Mouse (Mus musculus) layer of hippocampus, adult 9-10 months (tissue): ENCODE measurements at regions not wholly inside any gene's neighbourhood (a gene's known extent, or its start where the extent isn't known, plus 50 kb on each side); places are given as distances from the start of the nearest gene placed in this dataset.

Source experiments
- DNase-seq: peaks from one replicate; pipeline ENCODE4 v3.0.0; 2022; ENCODE audit warnings: low spot score

DNA sequence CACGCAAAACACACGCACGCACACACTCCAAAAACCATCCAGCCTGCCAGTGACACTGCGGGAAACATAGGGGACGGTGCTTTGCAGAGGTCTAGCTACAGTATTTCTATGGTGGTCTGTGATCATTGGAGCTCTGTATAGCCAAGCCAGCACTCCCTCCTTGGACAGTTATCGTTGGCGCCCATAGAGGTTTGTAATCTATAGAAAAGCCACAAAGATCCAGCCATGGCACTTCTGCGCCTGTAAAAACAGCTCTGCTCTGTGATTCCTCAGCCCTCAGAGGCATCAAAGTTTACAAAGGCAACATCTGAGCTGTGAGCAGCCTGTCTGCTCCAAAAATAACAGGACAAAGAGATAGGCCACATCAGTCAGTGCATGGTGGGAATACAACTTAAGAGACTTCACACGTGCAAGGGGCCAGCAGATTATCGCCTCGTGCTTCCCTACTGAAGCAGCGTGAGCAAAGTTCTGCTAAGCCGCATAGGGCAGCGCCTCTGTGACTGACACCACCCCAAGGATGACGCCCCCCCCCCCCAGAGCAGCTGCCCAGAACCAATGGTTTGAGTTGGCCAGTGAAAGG lies 194.7 kb downstream of the Ackr3 start:
- no peak for DNase-seq

DNA sequence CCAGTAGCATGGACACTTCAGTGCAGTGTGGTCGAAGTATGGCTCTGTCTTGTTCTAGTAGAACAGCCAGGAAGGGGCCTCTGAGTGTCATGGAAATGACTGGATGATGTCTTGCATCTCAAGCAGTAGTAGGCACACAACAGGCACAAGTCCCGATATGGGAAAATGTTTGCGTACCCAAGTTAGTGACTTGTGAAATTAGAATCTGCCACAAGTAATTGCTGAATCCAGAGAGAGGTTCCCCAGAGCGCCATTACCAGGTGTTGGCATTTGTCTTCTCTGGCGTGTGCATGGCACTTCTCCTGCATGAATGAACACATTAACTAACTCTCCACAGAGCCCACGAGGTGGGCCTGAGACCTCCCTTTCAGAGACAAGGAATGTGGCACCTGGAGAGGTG lies 199.3 kb downstream of the Ackr3 start:
- DNase-seq, result no peak

DNA sequence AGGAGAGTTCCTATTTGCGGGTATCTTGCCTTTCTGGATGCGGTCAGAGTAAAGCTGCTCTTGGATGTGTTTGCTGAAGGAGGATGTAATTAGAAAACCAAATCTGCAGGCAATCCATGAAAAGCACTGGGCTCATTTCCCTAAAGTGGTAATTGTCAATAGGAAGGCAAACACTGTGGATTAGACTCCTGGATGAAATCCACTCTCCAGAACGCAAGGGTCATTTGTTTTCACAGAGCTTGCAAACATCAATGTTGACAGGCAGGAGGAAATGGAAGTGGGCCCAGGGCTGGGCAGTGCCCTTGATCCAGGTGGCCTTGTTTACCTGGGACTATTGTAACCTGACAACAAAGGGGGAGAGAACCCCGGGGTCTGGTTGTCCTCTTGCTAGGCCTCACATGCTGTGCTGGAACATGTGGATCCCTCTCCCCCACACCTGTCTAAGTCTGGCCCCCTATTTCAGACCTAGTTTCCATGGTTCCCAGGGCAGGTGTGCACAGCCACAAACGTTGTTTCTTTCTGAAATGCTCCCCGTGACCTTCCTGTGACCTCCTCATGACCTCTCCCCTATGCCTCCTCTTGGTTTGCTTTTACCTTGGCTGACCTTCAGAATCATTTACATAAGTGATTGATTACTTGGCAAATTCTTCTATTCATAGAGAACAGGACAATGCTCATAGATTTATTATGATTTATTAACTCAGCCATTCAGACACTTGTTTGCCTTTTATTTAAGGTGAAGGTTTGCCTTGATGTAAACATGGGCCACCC lies 197.9 kb upstream of the Cops8 start:
- DNase-seq, result no peak

DNA sequence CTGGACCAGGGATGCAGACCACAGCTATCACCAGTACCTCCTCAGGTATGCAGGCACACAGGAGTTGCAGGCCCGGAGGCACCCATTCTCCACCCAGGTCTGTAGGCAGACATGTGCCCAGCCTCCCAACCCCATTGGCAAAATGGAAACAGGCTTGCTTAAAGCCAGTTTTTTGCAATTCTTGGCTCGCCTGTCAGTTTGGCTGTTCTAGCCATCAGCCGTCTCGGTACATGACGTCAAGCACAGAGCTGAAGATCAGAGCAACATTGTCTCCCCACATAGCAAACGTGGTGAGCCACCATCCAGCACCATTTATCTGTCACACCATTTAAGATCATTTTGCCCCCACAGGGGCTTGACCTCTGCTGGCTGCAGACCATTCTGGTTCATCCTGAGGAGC lies 196.1 kb upstream of the Cops8 start:
- no peak for DNase-seq

DNA sequence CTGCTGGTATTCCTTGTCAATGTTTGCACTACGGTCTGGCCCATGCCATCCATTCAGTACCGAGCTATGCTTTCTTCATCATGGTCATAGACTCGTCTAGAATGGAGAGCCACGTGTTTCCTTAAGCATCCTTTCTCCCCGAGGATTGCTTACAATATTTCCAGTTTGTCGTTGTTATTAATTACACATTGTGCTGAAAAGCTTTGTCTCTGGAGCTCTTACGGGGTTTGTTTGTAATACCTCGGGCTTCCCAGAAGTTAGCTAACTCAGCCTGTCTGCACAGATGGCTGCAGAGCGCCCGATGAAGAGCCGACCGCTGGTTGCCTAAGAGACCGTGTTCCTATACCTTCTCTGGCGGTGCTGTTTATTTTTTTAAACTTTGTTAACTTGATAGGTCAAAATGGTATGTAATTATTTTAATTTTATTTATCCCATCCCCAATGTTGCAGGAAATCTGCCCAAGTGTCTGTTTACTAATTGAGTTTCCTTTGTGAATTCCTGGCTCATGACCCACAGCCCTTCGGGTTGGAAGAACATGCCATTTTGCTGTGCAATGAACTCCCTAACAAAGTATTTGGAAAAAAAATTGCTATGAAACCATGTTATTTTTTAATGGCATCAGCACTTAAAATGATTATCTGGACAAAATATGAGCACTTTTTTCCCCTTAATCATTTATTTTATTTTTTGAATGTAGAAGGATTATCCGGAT lies 194.1 kb upstream of the Cops8 start:
- DNase-seq, result no peak

DNA sequence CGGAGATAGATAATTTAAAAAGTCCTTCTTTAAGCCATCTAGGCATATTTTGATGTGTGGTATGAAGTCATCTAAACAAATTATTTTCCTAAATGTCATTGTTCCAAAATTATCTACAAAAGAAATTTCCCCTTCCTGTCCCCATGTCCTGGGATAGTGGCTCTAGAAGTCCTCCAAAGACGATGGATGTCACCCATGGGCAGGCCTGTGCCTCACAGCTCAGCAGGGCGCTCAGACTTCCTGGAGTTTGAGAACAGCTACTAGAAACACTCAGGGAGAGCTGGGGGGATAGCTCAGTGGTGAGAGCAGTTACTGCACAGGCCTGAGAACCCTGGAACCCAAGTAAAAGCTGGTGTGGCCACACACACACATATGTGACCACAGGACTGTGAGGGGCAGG lies 193.5 kb upstream of the Cops8 start:
- no peak for DNase-seq

DNA sequence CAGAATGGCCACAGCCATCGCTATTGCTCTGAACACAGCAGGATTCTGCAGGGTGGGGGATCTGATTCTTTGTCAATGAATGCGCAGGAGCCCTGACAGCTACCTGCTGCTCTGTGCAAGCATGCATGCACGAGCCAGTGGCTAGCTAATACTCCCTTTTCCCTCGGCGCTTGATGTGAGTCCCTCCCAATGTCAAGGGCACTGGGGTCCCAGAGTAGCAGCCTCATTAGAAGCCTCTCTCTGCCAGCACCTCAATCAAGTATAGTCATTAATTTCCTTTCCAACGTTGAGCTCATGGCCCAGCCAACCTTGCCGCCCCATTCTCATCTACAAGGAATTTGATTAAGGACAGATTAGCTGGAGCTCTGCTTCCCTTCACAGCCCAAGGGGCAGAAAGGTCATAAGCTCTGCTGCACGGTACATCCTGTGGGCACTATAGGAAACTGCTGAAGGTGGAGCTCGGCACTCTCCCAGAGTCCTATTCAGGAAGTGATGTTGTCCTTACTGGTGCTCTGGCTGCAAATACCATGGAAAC lies 190.2 kb upstream of the Cops8 start:
- no peak for DNase-seq

DNA sequence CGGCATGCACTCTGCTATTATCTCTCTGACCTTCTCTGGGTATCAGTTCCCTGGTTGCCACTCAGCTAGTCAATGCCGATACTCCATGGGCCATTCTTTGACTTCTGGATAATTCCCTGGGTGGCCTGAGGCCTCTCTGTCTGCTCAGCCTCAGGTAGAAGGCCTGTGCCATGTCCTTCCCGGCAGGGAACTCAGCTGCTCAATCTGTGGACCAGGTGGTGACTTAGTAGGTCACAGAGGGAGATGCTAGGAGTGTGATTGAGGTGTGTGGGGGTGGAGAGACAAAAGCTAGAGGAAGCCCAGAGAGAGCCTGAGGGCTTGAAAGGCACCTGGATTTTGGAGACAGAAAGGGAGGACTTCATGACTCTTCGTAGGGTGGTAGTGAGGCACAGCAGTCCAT lies 188.0 kb upstream of the Cops8 start:
- no peak for DNase-seq

DNA sequence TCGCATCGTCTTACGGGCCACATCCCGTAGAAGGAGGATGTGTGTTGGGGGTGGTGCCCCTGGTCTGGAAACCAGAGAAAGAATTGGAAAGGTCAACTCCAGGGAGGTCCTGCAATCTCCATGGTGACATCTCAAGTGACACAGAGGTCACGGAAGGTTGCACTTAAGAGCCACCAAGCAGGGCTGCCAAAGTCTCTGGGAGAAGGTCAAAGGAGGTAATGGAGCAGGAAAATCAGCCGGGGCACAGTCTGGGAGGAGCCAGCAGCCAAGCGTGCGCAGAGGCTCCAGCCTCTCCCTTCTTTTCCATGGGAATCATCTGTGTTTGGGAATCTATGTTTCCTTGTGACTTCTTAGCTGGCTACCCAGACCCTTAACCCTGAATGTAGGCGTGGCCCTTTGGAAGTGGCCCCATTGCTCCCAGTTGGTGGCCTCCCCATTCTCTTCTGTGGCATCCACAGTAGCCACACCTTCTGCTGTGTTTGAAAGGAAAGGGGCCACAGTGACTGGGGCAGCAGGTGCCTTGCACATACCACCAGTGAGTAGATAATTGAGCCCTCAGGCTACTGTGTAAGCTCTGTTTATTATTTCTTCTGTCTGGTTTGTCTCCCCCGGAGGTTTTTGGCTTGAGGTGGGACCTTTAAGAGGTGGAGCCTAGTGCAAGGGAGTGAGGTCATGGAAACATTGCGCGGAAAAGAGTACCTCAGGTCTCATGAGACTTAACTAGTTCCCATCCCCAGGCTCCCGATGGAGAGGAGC lies 178.5 kb upstream of the Cops8 start:
- no peak for DNase-seq

DNA sequence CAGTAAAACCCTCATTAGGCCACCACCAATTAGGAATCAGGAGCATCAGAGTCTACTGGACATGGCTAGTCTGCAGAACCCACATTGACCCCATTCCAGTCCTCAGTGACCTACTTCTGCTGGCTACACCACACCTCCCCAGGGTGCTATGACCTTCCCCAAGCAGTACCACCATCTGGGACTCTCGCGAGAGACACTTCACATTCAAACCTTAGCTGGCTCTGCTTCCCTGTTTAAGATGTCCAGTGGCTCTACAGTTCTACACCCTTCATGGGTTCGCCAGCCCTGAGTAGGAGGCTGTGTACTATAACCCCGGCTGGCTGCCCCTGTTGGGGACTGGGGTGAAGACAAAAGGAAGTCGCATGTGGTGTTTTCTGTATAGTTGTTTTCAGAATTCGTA lies 174.4 kb upstream of the Cops8 start:
- DNase-seq, result no peak

DNA sequence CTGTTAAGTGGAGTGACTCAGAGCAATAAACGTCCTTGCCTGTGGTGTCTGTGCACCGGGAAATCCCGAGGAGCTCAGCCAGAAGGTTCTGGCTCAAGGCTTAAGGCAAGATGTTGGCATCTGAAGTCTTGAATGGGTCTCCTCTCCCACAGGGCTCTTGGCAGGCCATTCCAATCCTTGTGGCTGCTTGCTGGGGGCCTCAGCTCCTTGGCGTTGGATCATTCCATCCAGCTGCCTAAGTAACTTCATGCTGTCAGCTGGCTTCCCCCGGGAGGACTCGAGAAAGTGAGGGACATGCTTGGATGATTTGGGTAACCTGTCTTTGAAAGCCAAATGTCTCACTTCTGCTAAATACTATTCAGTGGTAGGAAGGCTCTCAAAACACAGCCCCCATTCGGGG lies 174.0 kb upstream of the Cops8 start:
- no peak for DNase-seq

DNA sequence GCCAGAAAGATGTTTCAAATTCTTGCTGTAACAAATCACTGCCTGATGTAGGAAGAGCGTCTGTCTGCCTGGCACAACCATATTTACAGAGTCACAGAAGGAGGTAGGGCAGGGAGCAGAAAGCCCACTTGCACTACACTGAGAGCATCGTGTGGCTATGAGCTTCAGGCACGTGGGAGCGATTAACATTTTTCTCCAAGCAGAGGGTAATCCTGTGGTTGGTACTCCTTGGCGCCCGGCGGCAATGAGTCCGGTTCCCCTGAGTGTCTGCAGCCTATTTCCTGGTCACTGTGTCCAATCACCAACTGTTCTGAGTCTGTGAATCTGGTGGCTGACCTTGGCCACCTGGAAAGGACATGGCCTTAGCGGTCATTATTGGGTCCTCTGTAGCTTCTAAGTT lies 172.3 kb upstream of the Cops8 start:
- DNase-seq, result no peak

DNA sequence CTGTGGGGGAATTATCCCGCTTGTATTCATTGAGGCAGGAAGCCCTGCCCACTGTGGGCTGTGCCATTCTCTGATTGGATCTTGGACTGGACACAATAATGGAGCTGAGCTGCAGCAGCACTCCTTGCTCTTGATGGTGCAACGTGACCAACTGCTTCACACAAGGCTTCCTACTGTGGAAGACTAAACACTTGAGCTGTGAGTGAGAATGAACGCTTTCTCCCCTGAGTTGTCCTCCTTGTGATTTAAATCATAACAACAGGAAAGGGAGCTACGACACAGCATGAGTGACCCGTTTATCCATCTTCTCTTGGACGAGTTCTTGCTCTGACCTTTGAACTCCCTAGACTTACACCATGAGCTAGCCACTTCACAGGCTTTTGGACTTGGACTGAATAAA lies 171.0 kb upstream of the Cops8 start:
- DNase-seq, result no peak

DNA sequence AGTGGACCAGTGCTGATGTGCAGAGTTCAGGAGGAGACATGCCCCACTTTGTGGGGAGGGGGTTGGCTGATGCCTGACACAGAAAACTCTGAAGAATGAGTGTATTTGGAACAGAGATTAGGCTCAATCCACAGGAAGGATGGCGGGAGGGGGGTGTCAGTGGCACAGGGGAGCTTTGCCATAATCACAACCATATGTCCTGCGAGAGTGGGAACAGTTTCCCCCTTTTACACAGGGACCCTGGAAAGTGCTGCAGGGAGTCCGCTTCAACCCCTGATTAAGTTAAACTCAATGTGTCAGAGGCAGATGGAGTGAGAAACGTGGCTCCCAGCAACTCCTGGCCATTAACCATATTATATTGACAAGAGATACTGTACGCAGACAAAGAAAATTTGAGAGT lies 168.9 kb upstream of the Cops8 start:
- no peak for DNase-seq

DNA sequence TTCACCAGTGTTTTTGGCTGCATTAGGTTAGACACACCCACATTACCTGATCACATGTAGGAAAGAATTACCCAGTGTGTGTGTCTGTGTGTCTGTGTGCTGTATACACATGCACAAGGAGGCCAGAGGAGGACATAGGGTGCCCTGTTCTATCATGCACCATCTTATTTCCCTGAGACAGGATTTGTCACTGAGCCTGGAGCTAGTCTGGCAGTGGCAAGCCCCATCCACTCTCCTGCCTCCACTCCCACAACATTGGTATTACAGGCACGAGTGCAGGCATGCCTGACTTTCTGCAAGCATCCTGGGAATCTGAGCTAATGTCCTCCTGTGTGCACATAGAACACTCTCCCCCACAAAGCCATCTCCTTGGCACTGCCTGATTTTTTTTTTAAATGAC lies 162.1 kb upstream of the Cops8 start:
- no peak for DNase-seq

DNA sequence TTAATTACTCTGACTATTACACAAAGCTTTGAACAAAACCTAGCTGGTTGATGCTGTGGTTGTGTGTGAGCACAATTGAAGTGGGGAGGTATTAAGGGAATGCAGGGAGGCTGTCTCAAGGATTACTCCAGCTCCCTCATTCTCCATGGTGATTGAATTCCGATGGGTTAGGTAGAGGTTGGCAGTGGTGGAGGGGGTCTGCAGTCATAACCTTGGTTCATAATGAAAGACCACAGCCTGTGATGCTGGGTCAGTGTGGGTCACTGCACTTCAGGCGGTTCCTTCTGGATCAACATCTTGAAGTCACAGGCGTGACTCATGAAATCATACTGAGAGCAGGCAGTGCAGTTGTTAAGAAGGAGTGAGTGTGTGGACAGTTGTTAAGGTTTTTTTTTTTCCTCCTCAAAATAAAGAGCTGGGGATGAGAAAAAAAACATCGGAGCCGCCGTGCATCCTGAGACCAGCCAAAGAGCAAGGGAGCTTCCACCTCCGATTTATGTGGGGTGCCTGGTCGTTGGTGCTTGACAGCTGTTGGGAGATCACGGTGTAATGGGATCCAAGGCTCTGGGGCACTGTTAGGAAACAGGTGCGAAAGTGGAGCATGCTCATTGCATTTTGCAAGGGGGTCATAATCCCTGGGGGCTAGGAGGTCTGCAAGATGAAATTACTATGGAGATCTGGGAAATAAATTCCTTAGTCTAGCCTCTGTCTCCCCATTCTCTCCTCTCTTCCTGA lies 161.5 kb upstream of the Cops8 start:
- DNase-seq, result no peak

DNA sequence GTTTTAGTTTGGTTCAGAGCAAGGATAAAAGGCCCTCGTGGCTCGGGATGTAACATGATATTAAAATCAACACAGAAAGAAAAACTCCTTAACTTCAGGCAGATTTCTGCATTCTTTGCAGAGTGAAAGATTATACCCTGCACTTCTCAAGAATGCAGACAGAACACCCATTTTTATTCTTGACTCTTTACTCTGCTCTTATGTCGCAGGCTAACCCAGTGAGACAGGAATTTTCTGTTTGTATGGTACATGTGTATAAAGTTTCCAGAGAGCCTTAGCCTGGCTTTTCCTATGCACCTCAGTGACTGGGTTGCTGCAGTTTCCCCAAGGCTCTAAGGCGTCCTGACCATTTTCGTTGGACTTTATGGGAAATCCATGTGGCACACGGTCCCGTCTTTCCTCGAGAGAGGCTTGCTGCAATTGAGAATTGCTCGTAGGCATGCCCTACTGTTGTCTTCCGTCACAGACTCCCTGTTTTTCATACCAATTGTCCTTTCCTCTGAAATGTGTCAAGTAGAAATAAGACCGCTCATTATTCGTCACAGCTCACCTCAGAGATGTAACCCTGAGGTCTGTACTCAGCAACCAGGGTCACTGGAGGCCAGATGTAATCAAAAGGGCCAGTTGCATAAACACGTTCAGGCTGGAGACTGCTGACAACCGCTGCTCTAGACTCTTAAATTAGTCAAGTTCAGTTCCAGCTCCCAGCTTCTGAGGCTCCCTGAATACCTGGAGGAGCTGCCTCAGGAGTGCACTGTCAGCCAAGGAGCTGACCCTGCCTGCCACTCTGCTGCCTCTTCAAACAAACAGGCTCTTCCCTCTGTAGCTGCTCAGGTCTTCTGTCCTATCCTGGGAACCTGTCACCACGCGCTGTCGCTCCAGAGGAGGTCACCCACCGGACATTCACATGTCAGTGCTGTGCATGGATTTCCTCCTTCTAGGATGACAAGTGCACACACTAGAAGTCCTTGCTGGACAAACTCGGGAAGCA lies 160.2 kb upstream of the Cops8 start:
- no peak for DNase-seq

DNA sequence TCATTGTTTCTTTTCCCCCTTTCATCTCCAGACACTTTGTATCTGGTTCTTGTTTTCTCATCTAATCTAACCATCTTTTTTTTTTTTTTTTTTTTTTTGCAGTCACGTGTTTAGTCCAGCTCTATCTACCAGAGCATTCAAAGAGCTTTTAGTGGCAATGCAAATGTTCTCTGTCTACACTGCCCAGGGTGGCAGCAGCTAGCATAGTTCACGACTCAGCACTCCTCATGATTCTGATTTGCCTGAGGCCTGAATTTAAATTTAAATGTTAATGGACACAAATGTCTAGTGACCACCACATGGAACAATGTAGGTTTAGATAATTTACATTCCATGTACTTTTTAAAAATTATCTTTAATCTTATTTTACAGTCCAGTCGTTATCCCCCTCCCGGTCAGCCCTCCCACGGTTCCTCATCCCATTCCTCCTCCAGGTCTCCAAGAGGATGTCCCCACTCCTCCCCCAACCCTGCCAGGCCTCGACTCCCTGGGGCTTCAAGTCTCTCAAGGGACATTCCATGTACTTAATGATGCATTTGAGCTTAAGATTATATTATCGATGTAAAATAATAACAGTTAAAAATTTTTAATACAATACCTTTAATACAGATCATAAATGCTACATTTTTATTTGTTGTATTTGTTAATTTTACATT lies 153.1 kb upstream of the Cops8 start:
- DNase-seq, result no peak

DNA sequence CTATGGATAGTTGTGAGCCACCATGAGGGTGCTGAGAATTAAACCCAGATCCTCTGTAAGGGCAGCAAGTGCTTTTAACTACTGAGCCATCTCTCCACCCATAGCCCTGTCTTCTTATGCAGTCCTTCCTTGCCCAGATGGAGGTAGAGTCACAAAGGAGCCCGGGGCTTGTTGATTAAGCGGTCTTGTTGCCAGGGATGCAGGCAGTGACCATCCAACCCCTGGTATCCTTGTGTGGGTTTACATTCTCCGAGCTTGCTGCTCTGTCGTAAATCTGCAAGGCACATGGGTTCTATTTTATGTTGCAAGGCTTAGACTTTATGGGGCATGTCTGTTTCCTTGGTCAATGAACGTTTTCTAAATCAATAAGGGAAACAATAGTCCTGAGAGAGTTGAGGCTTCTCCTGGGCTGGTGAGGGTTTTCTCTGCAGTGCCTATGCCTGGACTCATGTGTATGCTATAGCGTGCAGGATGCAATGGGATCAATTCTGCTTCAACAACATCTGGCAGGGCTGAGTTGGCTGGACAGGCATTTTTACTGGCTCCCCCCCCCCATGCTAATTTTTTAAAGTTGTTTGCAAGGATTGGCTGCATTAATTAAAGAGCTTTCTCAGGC lies 150.7 kb upstream of the Cops8 start:
- DNase-seq, result no peak

DNA sequence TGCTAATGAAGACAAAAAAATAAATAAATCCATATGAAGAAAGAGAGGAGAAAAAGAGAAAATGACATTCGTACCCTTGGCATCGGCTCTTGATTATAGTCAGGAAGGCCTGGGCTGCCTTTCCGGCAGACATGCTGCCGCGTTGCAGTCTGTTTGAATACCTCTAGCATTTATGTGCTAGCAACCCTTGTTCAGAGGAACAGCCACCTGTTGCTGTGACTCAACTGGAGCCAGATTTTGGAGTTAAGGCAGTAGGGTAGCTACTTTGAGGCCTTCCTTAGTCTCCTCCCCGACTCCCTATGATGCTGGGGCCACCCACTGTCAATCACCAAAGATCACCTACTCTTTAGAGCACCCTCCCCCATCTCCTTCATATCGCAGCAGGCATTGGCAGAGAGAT lies 148.5 kb upstream of the Cops8 start:
- DNase-seq, result no peak
